Mouse (Mus musculus): ENCODE data around the gene Catip. TPM values are rescaled to one million over a fixed set of nuclear protein-coding genes. Genes with fewer than 3 reads are reported as not detected.
"Not testable (repeated sequence)": the region's sequence is repeated elsewhere in the genome, so short reads cannot be mapped to it uniquely, and the experiment has no call there.

Gene Catip
- polyA plus RNA-seq, 1 experiment, result 0.51 TPM

DNA sequence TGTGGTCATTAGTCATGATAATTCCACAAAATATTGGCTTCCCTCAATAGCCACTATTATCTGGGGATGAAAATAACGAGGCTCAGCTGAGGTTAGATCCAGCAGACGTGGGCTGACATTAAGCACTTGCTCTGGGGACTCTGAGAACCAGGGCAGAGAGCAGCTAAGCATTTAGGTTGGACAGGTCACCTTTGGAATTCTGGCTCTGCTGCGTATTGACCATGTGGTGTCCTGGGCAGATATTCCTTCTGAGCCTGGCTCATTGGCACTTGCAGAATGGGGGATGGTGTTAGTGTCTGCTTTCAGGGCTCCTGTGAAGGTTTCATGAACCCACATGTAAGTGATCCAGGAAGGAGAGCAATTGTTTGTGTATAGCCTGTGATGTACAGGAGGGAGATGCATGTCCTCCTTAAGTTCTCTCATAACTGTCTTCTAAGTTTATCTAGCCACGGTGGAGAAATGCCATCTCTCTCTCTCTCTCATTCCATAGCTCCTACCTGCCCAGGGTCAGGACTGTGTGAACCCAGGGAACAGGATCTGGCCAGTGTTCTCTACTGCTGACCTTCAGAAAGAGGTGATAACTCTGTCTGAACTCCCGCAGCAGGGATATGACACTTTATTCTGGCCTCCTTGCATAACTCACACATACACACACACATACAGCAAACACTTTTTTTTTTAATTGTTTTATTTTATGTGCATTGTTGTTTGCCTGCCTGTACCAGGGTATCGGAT lies 26.3 kb upstream of the Catip start:
- no peak overlapping the region for H3K27ac ChIP-seq (ENCODE audit: insufficient read depth, low read length)
- TF ChIP-seq POLR2A (IDR thresholded peaks at IDR 0.05; ENCODE audit: low read depth, low read length) (no peak), CTCF (IDR thresholded peaks at IDR 0.05; ENCODE audit: extremely low read depth, insufficient read depth, insufficient read length, insufficient replicate concordance) (no peak)
- H3K27me3 ChIP-seq (ENCODE audit: control insufficient read depth, insufficient read depth, low read length), result no peaks in the 10 kb centered on the region
- H3K4me1 ChIP-seq (ENCODE audit: control insufficient read depth, insufficient read depth, insufficient read length), result no peaks in the 10 kb centered on the region; the same call in 1 of the 2 replicates
- H3K36me3 ChIP-seq (ENCODE audit: control insufficient read depth, insufficient read depth, low read length), result no peaks in the 10 kb centered on the region
- H3K4me3 ChIP-seq (ENCODE audit: extremely low read depth, insufficient read depth, insufficient read length), result no peak overlapping the region
- no peak for DNase-seq (ENCODE audit: low read depth in 1 of 2, low spot score in 2 of 2)
- WGBS, result 80% methylated on average over 6 of the region's 6 CpGs

DNA sequence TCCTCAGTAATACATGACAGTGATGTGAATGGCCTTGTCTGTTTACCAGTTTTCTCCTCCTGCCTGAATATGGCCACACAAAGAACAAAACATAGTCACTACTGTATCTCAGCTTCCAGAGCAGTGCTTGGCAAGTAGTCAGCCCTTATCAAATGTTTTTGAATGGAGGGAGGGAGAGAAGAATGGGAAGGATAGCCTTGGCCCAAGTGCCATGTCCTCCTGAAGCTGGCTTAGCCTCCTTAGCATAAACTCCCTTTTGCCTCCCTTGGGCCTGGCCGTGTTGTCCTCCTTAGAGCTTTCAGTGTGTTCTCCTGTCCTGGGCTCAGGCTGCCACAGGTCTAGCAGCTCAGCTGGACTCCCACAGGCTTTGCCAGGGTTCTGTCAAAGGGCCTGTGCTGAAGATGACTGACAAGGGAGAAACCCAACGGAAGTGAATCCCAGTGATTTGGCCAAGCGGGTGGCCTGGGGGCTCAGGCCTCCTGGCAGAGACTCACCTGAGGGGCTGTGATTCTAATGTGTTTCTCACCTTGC lies 24.6 kb upstream of the Catip start:
- DNase-seq (ENCODE audit: low read depth in 1 of 2, low spot score in 2 of 2), result no peak
- Histone ChIP-seq H3K4me3 (ENCODE audit: extremely low read depth, insufficient read depth, insufficient read length) (no peak overlapping the region), H3K27me3 (ENCODE audit: control insufficient read depth, insufficient read depth, low read length) (no peaks in the 10 kb centered on the region), H3K4me1 (ENCODE audit: control insufficient read depth, insufficient read depth, insufficient read length) (no peaks in the 10 kb centered on the region; the same call in 1 of the 2 replicates), H3K27ac (ENCODE audit: insufficient read depth, low read length) (no peak overlapping the region), H3K36me3 (ENCODE audit: control insufficient read depth, insufficient read depth, low read length) (no peaks in the 10 kb centered on the region)
- TF ChIP-seq CTCF (IDR thresholded peaks at IDR 0.05; ENCODE audit: extremely low read depth, insufficient read depth, insufficient read length, insufficient replicate concordance), result no peak
- no peak for TF ChIP-seq POLR2A (IDR thresholded peaks at IDR 0.05; ENCODE audit: low read depth, low read length)
- WGBS, result 93% methylated on average over 3 of the region's 3 CpGs

DNA sequence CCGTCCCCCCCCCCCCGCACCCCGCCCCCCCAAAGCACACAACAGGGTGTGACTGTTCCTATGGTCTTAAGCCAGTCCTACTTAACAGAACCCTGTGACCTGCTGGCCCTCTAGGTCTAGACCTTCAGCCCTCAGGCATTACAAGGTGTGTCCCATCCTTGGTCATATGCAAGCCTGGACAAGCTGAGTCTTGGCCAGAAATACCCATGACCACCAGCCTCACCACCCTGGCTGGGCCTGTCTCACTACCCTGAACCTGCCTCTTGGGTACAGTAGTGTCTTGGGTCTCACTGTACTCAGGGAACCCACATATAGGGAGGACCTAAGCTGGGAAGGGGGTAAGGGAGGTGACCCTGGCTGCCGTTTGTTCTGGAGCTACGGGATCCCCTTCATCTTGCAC lies 23.9 kb upstream of the Catip start:
- no peaks in the 10 kb centered on the region for H3K36me3 ChIP-seq (ENCODE audit: control insufficient read depth, insufficient read depth, low read length)
- H3K27ac ChIP-seq (ENCODE audit: insufficient read depth, low read length), result no peak overlapping the region
- H3K4me3 ChIP-seq (ENCODE audit: extremely low read depth, insufficient read depth, insufficient read length), result no peak overlapping the region
- 94% methylated on average over 5 of the region's 5 CpGs for WGBS
- no peaks in the 10 kb centered on the region for H3K27me3 ChIP-seq (ENCODE audit: control insufficient read depth, insufficient read depth, low read length)
- DNase-seq (ENCODE audit: low read depth in 1 of 2, low spot score in 2 of 2), result no peak
- H3K4me1 ChIP-seq (ENCODE audit: control insufficient read depth, insufficient read depth, insufficient read length), result no peaks in the 10 kb centered on the region; the same call in 1 of the 2 replicates
- no peak for TF ChIP-seq CTCF (IDR thresholded peaks at IDR 0.05; ENCODE audit: extremely low read depth, insufficient read depth, insufficient read length, insufficient replicate concordance)
- no peak for TF ChIP-seq POLR2A (IDR thresholded peaks at IDR 0.05; ENCODE audit: low read depth, low read length)

DNA sequence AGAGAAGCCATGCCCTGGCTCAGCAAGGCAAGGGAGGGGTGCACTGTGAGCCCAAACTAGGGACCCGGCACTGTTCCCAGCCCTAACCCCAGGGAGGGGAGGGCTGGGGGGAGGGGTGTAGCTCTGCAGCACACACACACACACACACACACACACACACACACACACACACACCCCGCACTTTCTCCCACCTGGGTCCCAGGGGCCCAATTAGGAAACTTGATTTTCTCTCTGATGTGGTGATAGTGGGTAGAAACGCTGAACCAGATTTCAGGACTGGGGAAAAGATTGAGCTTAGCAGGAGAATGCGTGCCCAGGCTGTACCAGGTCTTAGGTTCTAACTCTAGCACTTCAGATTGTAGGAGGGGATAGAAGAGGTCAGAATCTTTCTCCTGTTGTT lies 23.3 kb upstream of the Catip start:
- TF ChIP-seq CTCF (IDR thresholded peaks at IDR 0.05; ENCODE audit: extremely low read depth, insufficient read depth, insufficient read length, insufficient replicate concordance) (no peak), POLR2A (IDR thresholded peaks at IDR 0.05; ENCODE audit: low read depth, low read length) (no peak)
- Histone ChIP-seq H3K4me3 (ENCODE audit: extremely low read depth, insufficient read depth, insufficient read length) (no peak overlapping the region), H3K4me1 (ENCODE audit: control insufficient read depth, insufficient read depth, insufficient read length) (no peaks in the 10 kb centered on the region), H3K27ac (ENCODE audit: insufficient read depth, low read length) (no peak overlapping the region), H3K36me3 (ENCODE audit: control insufficient read depth, insufficient read depth, low read length) (no peaks in the 10 kb centered on the region), H3K27me3 (ENCODE audit: control insufficient read depth, insufficient read depth, low read length) (no peaks in the 10 kb centered on the region)
- 55% methylated on average over 4 of the region's 4 CpGs for WGBS
- DNase-seq (ENCODE audit: low read depth in 1 of 2, low spot score in 2 of 2), result no peak

DNA sequence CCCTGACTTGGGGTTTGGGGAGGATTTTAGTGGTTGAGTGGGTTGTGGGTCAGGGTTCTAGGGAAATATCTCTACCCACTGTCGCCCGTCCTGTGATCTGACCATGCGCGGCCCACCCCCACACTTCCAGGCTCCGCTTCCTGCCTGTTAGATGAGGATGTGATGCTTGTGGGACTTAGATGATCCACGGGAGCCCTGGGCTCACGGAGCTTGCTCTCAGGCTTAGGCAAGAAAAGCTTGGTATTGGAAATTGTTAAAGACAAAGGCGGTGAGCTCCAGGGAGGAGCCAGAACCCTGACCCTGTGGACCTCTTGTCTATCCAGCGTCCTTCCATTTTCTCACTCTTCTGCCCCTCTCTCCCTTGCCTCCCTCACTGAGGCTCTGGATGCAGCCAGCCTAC lies 22.0 kb upstream of the Catip start:
- Histone ChIP-seq H3K27me3 (ENCODE audit: control insufficient read depth, insufficient read depth, low read length) (no peaks in the 10 kb centered on the region), H3K4me1 (ENCODE audit: control insufficient read depth, insufficient read depth, insufficient read length) (no peaks in the 10 kb centered on the region), H3K27ac (ENCODE audit: insufficient read depth, low read length) (no peak overlapping the region), H3K36me3 (ENCODE audit: control insufficient read depth, insufficient read depth, low read length) (no peaks in the 10 kb centered on the region), H3K4me3 (ENCODE audit: extremely low read depth, insufficient read depth, insufficient read length) (no peak overlapping the region)
- TF ChIP-seq POLR2A (IDR thresholded peaks at IDR 0.05; ENCODE audit: low read depth, low read length) (no peak), CTCF (IDR thresholded peaks at IDR 0.05; ENCODE audit: extremely low read depth, insufficient read depth, insufficient read length, insufficient replicate concordance) (no peak)
- no peak for DNase-seq (ENCODE audit: low read depth in 1 of 2, low spot score in 2 of 2)
- 91% methylated on average over 9 of the region's 9 CpGs for WGBS

DNA sequence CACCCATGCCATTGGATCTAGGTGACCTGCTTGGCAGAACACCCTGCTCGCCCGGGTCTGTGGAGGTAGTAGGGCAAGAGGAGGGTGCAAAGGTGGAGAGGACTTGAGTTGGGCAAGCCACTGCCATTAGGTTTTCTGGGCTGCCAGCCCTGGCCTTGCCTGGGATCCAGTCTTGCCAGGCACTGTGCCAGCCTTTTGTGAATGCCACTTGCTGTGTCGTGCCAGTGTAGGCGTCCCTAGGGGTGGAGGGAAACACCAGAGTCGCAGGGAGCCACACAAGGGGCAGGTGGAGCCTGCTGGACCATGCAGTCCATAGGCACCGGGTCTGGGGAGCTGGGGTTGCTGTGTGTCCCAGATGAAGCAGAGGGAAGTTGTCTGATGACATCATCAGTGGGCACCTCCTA lies 21.5 kb upstream of the Catip start:
- no peak overlapping the region for H3K27ac ChIP-seq (ENCODE audit: insufficient read depth, low read length)
- no peaks in the 10 kb centered on the region for H3K27me3 ChIP-seq (ENCODE audit: control insufficient read depth, insufficient read depth, low read length)
- no peaks in the 10 kb centered on the region for H3K4me1 ChIP-seq (ENCODE audit: control insufficient read depth, insufficient read depth, insufficient read length)
- no peaks in the 10 kb centered on the region for H3K36me3 ChIP-seq (ENCODE audit: control insufficient read depth, insufficient read depth, low read length)
- DNase-seq (ENCODE audit: low read depth in 1 of 2, low spot score in 2 of 2), result no peak
- no peak overlapping the region for H3K4me3 ChIP-seq (ENCODE audit: extremely low read depth, insufficient read depth, insufficient read length)
- WGBS, result 87% methylated on average over 6 of the region's 6 CpGs
- no peak for TF ChIP-seq CTCF (IDR thresholded peaks at IDR 0.05; ENCODE audit: extremely low read depth, insufficient read depth, insufficient read length, insufficient replicate concordance)
- no peak for TF ChIP-seq POLR2A (IDR thresholded peaks at IDR 0.05; ENCODE audit: low read depth, low read length)

DNA sequence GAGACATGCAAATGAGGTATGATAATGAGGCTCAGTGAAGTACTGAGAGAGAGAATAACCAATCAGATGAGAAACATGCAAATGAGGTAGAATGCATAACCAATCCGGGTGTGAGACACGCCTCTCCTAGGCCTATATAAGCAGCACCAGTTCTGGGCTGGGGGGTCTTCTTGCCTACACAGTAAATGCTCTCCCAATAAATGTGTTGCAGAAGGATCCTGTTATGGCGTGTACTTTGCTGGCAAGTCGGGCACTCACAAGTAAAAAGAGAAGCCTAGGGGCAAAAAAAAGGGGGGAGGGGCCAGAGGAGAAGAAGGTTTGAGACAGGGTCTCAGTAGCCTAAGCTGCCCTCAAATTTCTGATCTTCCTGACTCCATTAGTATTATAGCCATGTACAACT lies 20.9 kb upstream of the Catip start:
- WGBS, result 88% methylated on average over 4 of the region's 4 CpGs
- not testable (repeated sequence) for DNase-seq (ENCODE audit: low read depth in 1 of 2, low spot score in 2 of 2); H3K27me3 ChIP-seq (ENCODE audit: control insufficient read depth, insufficient read depth, low read length); H3K27ac ChIP-seq (ENCODE audit: insufficient read depth, low read length); H3K4me1 ChIP-seq (ENCODE audit: control insufficient read depth, insufficient read depth, insufficient read length); H3K36me3 ChIP-seq (ENCODE audit: control insufficient read depth, insufficient read depth, low read length); H3K4me3 ChIP-seq (ENCODE audit: extremely low read depth, insufficient read depth, insufficient read length)
